In genomic region chr6:97310901-97311331, GRCm38 (mm10) we compare ENCODE assay signal across 9 mouse cellular contexts. TPM values are rescaled to one million over a fixed set of nuclear protein-coding genes. Genes with fewer than 3 reads are reported as not detected.
DNase-seq lines count a peak whose midpoint lies in the region; ATAC-seq and TF ChIP-seq lines count a peak whose summit lies in the region.
"Had no signal": no experiment of that assay in that cellular context is flagged by ENCODE, and none has a peak within 500 bp of the region (broad histone marks: within the 10 kb centered on the region; RNA-seq: fewer than 3 reads in every experiment).

No protein-coding gene starts in this region.

- no peak for TF ChIP-seq EP300 in heart, adult 2 months (IDR thresholded peaks at IDR 0.05; ENCODE audit: insufficient read depth, low read depth, low read length)
- TF ChIP-seq EP300 in lung, postnatal 0 days (IDR thresholded peaks at IDR 0.05): no peak

- no peak for ATAC-seq in hindbrain, embryonic 15.5 days (ENCODE audit: low FRiP score, low read depth)
- ATAC-seq in lung, postnatal 0 days: peak; percentile 34; the same call in 1 of the 2 replicates

- peak overlapping the region; percentile 20 for H3K9ac ChIP-seq in heart, adult 2 months (ENCODE audit: low read depth, low read length)
- no peak overlapping the region for H3K9ac ChIP-seq in hindbrain, embryonic 15.5 days
- peak overlapping the region; percentile 46; the same call in 1 of the 2 replicates for H3K9ac ChIP-seq in lung, postnatal 0 days (replicated peaks; ENCODE audit: low read depth)

- H3K79me2 ChIP-seq in heart, adult 2 months (replicated peaks; ENCODE audit: control insufficient read depth, insufficient read depth, low read length): no peaks in the 10 kb centered on the region

- intact Hi-C loops in heart, adult 2 months (cut with DNase I): loop anchor here (5.0 kb wide), 2 partner anchors 34 to 36 kb away; no protein-coding TSS in a partner anchor

- no peak for TF ChIP-seq CTCF in heart, adult 2 months (IDR thresholded peaks at IDR 0.05)
- TF ChIP-seq CTCF in lung, postnatal 0 days (IDR thresholded peaks at IDR 0.05): no peak

- H3K9me3 ChIP-seq in hindbrain, embryonic 15.5 days: no peaks in the 10 kb centered on the region
- H3K9me3 ChIP-seq in lung, postnatal 0 days (ENCODE audit: low read length): no peaks in the 10 kb centered on the region

- H3K4me3 ChIP-seq in heart, adult 2 months: peak overlapping the region; percentile 70
- no peak overlapping the region for H3K4me3 ChIP-seq in hindbrain, embryonic 15.5 days
- H3K4me3 ChIP-seq in lung, postnatal 0 days (ENCODE audit: low read depth, low read length): peak overlapping the region; percentile 45

- DNase-seq in heart, adult 2 months: no peak
- DNase-seq in heart, postnatal 4 days: no peak
- DNase-seq in ZHBTc4 (ENCODE audit: low read depth, low spot score): peak; percentile 90
- peak; percentile 56 for DNase-seq in lung, postnatal 0 days (ENCODE audit: low spot score)
- DNase-seq in yolk sac, embryonic 10.5 days (ENCODE audit: low spot score): peak; percentile 40
- DNase-seq in urinary bladder, postnatal 36 days (ENCODE audit: low spot score in 2 of 2): no peak
- DNase-seq in adrenal gland, postnatal 25 days: no peak

- WGBS in heart, adult 2 months: 41% methylated on average over 7 of the region's 7 CpGs
- 63% methylated on average over 7 of the region's 7 CpGs for WGBS in hindbrain, embryonic 15.5 days
- whole genome bisulfite sequencing in lung, postnatal 0 days: 30% methylated on average over 7 of the region's 7 CpGs

- 0 out of 2 replicates have a peak, but pooled peaks cover 2% of the 10 kb centered on the region for H3K4me1 ChIP-seq in heart, adult 2 months (ENCODE audit: control insufficient read depth, insufficient read depth, low read length)
- H3K4me1 ChIP-seq in hindbrain, embryonic 15.5 days (replicated peaks): peaks cover 19% of the 10 kb centered on the region
- H3K4me1 ChIP-seq in lung, postnatal 0 days (ENCODE audit: insufficient read depth, low read depth, low read length): 0 out of 2 replicates have a peak, but pooled peaks cover 5% of the 10 kb centered on the region

- H3K4me2 ChIP-seq in hindbrain, embryonic 15.5 days: peak overlapping the region; percentile 57; the same call in 1 of the 2 replicates
- peak overlapping the region; percentile 71 for H3K4me2 ChIP-seq in lung, postnatal 0 days (replicated peaks; ENCODE audit: low read depth, low read length)

- TF ChIP-seq POLR2A in heart, adult 2 months (IDR thresholded peaks at IDR 0.05; ENCODE audit: insufficient read depth, low read depth, low read length): no peak

- H3K27ac ChIP-seq in heart, adult 2 months: peak overlapping the region; percentile 79
- H3K27ac ChIP-seq in hindbrain, embryonic 15.5 days (replicated peaks): no peak overlapping the region
- peak overlapping the region; percentile 89 for H3K27ac ChIP-seq in lung, postnatal 0 days (ENCODE audit: low read length)

- peaks cover 4% of the 10 kb centered on the region for H3K36me3 ChIP-seq in heart, adult 2 months (ENCODE audit: control insufficient read depth, insufficient read depth, low read length)
- peaks cover 3% of the 10 kb centered on the region; the same call in 1 of the 2 replicates for H3K36me3 ChIP-seq in hindbrain, embryonic 15.5 days
- 0 out of 2 replicates have a peak, but pooled peaks cover 5% of the 10 kb centered on the region for H3K36me3 ChIP-seq in lung, postnatal 0 days (ENCODE audit: insufficient read depth, low read length)
- H3K36me3 ChIP-seq: G1E had no signal

- H3K27me3 ChIP-seq in heart, adult 2 months (ENCODE audit: control insufficient read depth, insufficient read depth, low read length): no peaks in the 10 kb centered on the region
- H3K27me3 ChIP-seq in hindbrain, embryonic 15.5 days: no peaks in the 10 kb centered on the region
- H3K27me3 ChIP-seq in lung, postnatal 0 days (replicated peaks; ENCODE audit: insufficient read depth, low read length): no peaks in the 10 kb centered on the region

RNA-seq across cellular contexts. Expression of gene Lmod3, which starts 58.4 kb away (rescaled TPM):
- 10 to 100 TPM; 50.1 to 63.0 TPM for total RNA-seq in heart, adult 2 months (2021)
- polyA plus RNA-seq in heart, adult 2 months (2012; rRNA removed): 26.3 and 40.0 TPM in 2 replicates
- 10 to 100 TPM; 47.8 to 48.0 TPM for total RNA-seq in heart, postnatal 4 days (2021)
- polyA plus RNA-seq in hindbrain, embryonic 15.5 days (2015; fragmentation: Nextera tagmentation; extraction: Ambion mirVana): not detected in 2 replicates
- 0.24 and 0.31 TPM in 2 replicates for polyA plus RNA-seq in lung, postnatal 0 days (2015; fragmentation: Nextera tagmentation; extraction: Ambion mirVana)
- total RNA-seq in adrenal gland, postnatal 25 days (2021): not detected in 2 replicates
- polyA plus RNA-seq: G1E had no signal

Comparison
In these comparisons a context has a peak if more than half of its experiments do, and no peak if none do; other contexts are left out.
1. DNase-seq: peak in ZHBTc4 (single experiment), lung, postnatal 0 days (single experiment) and yolk sac, embryonic 10.5 days (single experiment); none in heart, adult 2 months (0 of 2), heart, postnatal 4 days (single experiment), urinary bladder, postnatal 36 days (0 of 2) and adrenal gland, postnatal 25 days (single experiment).
2. RNA of gene Lmod3, which starts 58.4 kb away (total RNA-seq): 50.1 to 63.0 TPM in heart, adult 2 months and 47.8 to 48.0 TPM in heart, postnatal 4 days; not detected in adrenal gland, postnatal 25 days; every median in the first group is over 10 times any median in the second.